Mouse (Mus musculus) heart, postnatal 25 days (tissue): Measurements from ENCODE around the gene Inpp4a. TPM values are rescaled to one million over a fixed set of nuclear protein-coding genes. Genes with fewer than 3 reads are reported as not detected.

Source experiments
- total RNA-seq, 2 experiments: library from RNA; stranded (reverse); gene quantifications; 2 replicates each; pipeline ENCODE4 v1.2.3; 2021

The Inpp4a gene
- total RNA-seq, 2 experiments from 2014 or later, result 17.6 to 17.8 TPM

Other genes starting within 250 kb of the Inpp4a start
- gene Cnga3, start 85.4 kb upstream of the Inpp4a start, total RNA-seq, result under 1 TPM; 0.73 TPM
- 100 to 1,000 TPM in 1 of 2 experiments, 10 to 100 TPM in 1; 99.1 to 103 TPM for gene Coa5, start 130.2 kb downstream of the Inpp4a start, total RNA-seq
- 10 to 100 TPM; 28.3 to 34.2 TPM for gene Unc50, start 130.3 kb downstream of the Inpp4a start, total RNA-seq
- gene Mgat4a, start 241.2 kb downstream of the Inpp4a start, total RNA-seq, result 10 to 100 TPM in 1 of 2 experiments, 1 to 10 TPM in 1; 8.6 to 10.8 TPM